Mouse (Mus musculus) spleen, adult 2 months (tissue): Measurements from ENCODE around the gene Ocel1.

Experiments used
- CTCF ChIP-seq: fragments of 200-500 bp; IDR thresholded peaks from 2 replicates; pipeline ENCODE4 v1.5.1; 2011; ENCODE audit warnings: mild to moderate bottlenecking, inconsistent platforms; ENCODE audit not compliant: insufficient read depth, insufficient read length, insufficient replicate concordance; ENCODE audit errors: extremely low read depth
- POLR2A ChIP-seq: fragments of 200-500 bp; IDR thresholded peaks from 2 replicates; pipeline ENCODE4 v1.6.1; 2011; ENCODE audit warnings: low read depth, low read length, inconsistent platforms

DNA sequence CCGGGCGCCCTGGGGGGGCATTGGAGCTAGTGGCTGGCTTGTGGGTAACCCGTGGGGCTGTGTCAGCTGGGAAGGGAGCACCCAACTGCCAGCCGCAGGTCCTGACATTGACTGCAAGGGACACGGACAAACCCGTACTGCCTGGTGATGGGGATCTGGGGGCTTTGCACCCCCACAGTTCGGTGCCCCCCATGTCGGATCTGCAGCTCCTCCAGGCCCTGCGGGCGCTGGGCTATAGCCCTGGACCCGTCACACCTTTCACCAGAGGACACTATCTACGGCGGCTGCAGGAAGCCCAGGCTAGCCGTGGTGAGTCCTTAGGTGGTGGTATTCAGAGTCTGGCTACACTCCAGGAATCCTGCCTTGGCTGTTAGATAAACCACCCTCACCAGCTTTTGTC lies 36.3 kb downstream of the Ocel1 start:
- TF ChIP-seq CTCF = no peak
- no peak for TF ChIP-seq POLR2A
